Mouse (Mus musculus): ENCODE measurements at regions not wholly inside any gene's neighbourhood (a gene's known extent, or its start where the extent isn't known, plus 50 kb on each side); places are given as distances from the start of the nearest gene placed in this dataset.
"Not testable (repeated sequence)": the region's sequence is repeated elsewhere in the genome, so short reads cannot be mapped to it uniquely, and the experiment has no call there.

DNA sequence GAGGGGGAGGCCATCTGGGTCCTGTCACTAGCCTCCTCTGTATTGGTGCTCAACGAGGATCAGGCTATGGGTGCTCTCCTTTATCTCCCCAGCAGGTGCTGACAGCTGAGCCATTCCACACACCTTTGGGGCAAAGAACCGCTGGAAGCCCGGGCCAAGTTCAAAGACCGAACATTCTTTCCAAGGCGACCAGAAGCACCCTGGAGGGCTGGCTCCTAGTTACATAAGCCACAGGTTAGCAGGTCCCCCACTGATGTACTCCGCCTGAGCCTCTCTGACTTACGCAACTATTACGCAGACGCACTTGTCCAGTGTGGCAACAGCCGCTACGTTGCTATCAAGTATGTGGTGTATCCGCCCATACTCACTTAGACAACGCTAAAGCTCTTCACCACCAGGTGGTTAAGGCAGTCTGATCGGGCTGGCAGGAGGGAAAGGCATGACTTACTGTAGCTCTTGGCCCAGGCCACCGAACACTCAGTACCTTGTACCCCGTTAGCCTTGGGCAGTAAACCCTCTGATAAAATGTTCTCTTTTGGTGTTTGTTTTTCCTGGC lies 69.2 kb downstream of the Gm33543 start:
- no peak for DNase-seq (ENCODE audit: low spot score in 2 of 2)

DNA sequence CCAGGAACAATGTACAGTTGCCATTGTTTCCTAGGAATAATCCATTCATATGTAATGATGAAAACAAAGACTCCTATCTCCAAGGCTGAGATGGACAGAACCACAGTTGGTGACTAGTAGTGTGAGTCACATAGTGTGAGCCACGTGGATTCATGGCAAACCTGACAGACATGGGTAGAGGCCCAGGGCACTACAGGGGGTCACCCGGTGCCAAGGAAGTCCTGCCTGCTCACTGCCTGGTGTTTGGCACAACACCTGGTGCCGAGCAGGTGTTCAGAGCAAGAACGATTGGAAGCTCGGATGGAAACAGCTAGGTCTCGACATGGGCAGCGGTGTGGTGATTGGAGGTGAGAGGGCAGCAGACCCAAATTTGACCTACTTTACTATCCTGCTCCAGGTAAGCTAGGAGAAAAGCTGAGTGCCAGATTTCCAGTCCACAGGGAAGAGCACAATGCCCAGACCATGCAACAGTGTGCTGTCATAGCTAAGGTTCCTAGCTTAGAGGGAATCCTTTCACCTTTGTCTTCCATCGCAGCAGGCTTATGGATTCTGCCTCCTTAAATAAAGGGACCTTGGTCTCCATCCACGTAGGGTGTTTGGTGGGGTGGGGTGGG lies 69.8 kb downstream of the Gm33543 start:
- no peak for DNase-seq (ENCODE audit: low spot score in 2 of 2)

DNA sequence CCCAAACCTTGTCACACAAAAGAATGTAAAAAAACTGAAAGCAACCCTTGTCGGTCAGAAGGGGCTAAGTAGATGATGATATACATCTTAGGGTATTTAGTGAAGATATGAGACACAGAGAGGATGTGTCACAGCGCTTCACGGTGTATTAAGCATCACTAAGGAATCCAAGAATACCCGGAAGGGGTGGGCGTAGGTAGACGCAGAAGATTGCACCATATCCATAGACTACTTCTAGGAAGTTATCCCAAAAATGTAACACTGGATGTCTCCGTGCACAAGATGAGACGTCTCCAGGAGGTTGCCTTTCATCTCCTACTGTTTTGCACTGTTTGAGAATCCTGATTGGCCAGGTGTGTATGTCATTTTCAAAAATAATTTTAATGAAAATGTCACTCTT lies 73.8 kb downstream of the Gm33543 start:
- DNase-seq (ENCODE audit: low spot score in 2 of 2), result no peak

DNA sequence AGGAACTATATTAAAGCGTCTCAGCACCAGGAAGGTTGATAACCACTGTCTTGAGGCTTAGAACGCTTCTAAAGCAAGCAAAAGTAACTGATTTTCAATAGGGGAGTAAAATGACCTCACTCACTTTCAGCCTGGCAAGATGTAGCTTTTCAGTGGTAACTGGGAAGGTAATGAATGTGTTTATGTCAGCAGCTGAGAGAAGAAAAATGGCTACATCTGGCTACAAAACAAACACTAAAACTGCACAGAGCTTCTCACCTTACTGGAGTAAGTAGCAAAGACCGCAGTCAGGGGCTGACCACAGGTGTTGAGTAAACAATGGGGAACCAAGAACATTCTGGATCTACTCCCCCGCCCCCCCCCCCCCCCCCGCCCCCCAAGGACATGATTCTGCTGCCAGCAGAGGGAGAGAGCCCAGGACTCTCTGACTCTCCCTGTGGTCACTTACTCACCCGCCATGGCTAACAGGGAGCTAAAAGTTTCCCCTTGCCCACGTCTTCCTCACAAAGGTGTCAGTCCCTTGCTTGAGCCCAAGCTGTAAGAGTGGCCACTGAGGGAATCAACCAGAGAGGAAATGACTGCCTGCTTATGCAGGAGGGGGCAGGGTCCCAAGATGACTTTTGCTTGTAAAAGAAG lies 75.1 kb downstream of the Gm33543 start:
- no peak for DNase-seq (ENCODE audit: low spot score in 2 of 2)

DNA sequence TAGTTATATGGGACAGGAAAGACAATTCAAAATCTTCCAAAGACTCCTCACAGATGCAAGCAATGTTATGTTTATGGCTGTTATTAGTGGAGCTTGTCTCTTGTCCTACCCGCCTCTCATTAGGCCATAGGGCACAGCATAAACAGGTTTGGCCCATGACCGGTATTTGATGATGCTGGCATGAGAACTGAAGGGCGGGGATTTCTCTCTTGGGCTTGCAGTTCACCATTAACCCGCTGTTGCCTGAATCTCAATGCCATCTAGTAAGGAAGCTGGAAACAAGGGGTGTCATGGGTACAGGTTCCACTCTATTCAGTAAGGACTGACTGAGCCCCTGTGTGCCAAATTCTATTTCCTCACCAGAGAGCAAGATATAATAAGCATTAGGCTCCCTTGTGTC lies 78.6 kb downstream of the Gm33543 start:
- DNase-seq (ENCODE audit: low spot score in 2 of 2), result no peak

DNA sequence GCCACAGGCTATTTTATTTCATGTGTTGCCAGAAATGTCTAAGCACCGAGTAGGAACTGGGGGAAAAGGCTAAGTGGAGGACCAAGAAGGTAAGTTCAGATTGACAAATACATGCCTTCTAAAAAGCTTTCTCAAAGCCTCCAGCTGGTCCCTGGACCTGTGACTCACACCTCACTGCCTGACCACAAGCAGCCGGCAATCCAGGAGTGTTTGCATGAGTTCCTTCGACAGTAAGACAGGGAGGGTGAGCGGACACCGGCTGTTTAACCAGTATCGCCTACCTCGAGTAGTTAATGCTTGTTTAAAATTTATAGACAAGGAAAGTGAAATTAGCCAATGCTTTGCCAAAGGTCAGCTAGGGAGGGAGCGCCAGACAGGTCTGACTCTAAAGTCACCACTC lies 80.1 kb downstream of the Gm33543 start:
- no peak for DNase-seq (ENCODE audit: low spot score in 2 of 2)

DNA sequence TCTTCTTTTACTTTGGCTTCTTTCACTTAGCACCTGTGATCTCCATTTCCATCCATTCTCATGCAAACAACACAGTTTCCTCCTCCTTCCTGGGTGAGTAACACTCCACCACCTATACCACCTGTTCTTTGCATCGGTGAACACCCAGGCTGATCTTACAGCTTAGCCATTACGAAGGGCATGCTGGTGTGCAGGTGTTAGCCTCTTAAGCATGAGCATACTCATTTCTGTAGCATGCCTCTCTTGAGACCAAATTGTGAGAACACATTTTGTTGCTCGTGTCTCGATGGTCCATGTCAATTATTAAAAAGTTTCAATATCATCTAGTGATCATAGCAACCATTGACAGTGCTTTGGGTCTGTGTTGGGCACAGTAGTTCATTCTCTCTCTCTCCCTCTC lies 80.8 kb downstream of the Gm33543 start:
- no peak for DNase-seq (ENCODE audit: low spot score in 2 of 2)

DNA sequence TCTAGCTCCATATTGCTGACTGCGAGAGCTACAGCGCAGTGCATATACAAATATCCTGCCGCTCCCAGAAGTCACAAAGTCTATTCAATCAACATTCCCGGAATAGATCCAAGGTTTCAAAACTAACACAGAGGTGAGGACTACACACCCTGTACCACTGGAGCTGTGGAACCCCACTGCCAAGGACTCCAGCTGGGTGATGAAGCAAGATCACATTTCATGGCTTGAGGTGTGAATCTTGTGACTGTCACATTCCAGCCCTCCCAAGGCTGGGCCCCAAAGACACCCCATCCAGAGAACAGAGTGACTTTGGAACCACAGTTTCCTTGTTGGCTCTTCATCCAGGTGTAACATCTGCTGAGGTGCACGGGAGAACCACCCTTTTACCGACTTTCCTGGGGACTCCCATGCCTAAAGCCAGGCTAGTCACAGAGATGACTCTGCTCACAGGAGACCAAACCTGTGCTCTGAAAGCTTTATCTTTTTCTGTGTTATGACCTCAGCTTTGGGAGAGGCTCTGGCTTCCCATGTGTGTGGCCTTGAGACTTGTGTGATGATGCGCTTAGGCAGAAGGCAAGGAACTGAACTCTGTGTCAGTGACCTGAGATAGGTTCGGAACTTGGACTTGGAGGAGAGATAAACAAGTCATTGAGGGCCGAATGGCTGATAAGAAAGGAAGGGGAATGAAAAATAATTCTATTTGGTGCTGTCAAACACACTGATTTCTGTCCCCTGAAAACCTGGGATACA lies 82.4 kb downstream of the Gm33543 start:
- DNase-seq (ENCODE audit: low spot score in 2 of 2), result no peak

DNA sequence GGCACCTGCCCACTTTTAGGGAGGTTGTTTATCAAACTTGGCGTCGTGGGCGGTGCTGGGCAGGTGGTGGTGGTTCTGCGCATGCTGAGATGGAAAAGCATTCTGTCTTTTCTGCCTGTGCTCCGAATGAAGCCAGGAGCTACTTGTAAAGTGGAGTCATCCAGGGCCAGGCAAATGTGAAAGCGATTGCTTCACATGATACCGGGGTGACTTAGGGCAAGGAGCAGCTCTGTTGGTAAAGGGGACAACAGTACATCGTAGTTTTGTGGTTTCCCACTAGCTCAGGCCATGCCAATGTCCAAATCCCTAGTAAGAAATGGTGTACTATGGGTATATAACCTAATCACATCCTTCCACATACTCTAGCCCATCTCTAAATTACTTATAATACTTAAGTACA lies 84.5 kb downstream of the Gm33543 start:
- DNase-seq (ENCODE audit: low spot score in 2 of 2), result no peak

DNA sequence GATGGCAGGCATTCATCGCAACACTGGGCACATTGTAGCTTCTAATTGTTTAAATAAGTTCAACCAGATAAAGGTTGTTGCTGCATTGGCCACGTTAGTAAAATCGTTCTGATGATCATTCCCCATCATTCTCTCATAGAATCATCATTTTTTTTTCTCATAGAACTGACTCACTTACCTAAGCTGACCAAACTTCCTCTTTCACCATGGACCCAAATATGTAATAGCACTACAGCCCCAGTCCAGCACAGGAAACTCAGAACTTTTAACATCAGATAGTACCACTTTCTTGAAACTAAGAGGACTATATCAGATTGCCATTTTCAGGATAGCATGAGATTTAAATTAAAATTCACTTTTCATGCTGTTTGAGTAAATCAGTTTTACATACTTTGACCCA lies 82.2 kb upstream of the Anapc15-ps start:
- no peak for DNase-seq (ENCODE audit: low spot score in 2 of 2)

DNA sequence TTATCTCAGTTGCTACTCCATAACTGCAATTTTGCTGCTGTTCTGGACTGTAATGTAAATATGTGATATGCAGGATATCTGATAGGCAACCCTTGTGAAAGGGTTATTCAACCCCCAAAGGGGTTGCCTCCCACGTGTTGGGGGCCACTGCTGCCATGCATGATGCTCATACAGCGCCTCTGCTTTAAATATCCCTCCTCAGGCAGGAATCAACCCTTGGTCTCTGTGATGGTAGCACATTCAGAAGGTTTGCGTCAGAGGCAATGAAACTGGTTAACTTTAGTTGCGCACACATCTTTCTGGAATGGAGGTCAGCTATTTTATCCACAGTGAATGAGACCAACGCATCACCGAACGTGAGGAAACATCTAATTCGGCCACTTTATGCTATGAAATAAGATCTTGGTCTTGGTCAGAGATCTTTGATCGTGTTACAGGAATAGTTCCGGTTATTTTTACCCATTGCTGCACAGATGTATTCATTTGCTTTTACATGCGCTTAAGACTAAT lies 80.2 kb upstream of the Anapc15-ps start:
- DNase-seq (ENCODE audit: low spot score in 2 of 2), result no peak

DNA sequence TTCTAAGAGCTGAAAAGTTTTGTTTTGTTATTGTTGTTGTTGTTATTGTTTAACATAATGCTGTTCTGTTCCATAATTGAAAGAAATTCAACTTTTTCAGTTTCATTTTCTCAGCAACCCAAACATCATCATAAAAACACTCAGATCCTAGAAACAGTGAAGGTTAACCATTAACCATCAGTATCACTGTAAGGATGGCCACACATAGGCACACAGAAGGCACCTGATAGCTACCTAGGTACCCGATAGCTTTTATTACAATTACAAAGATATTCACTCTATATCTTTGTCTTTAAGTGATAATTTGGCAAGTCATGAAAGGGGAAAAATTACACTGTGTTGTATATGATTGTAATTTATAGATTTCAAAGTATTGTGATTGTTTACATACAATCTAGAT lies 75.1 kb upstream of the Anapc15-ps start:
- no peak for DNase-seq (ENCODE audit: low spot score in 2 of 2)

DNA sequence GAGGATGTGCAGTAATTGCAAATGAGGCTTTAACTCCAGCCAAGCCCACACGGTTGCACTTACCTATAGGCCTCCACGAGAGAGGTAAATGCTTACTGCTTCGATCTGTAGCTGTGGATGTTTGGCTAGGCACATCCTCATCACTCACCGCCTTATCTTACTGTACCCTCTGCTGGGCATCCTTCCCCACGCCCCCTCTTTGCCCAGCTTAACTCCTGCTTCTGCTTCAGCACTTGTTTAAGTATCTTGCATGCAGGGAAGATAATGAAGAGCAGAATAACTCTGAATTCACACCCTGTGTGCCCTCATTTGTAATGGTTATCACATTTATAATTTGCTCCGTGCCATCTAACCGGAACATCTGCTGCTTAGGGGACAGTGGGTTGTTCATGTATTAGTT lies 74.7 kb upstream of the Anapc15-ps start:
- DNase-seq (ENCODE audit: low spot score in 2 of 2), result no peak

DNA sequence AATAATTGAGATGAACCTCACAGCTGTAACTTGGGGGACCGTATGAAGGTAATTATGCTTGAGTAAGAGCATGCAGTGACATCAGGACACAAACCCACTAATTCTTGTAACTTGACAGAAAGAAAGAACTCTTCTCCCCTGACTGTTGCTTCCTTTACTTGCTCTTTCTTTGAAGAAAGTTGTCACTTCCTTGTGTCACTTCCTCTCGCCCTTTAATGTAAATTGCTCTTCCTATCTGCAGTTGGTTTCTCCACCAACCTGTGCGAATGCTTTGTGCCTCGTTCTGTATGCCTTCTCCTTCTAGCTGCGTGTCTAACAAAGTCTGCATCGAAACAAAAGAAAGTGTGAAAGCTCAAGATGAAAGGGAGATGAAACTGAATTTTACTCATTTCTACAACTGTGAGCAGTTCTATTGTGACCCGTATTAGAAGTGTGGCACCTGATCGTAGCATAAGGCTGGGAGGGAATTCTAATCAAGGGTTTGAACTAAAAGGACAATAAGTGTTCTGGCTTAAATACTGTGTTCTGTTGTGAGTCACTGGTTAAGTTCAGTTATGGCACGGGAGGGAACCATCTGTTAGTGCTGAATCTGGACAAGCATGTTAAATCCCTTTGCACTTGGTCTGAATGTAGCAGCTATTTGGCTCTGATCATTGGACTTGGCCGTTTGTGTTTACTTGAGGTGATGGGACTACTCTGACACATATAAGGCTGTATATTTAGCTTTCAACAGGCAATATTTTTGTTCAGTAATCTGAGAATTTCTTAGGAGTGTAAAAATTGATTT lies 72.8 kb upstream of the Anapc15-ps start:
- no peak for DNase-seq (ENCODE audit: low spot score in 2 of 2)

DNA sequence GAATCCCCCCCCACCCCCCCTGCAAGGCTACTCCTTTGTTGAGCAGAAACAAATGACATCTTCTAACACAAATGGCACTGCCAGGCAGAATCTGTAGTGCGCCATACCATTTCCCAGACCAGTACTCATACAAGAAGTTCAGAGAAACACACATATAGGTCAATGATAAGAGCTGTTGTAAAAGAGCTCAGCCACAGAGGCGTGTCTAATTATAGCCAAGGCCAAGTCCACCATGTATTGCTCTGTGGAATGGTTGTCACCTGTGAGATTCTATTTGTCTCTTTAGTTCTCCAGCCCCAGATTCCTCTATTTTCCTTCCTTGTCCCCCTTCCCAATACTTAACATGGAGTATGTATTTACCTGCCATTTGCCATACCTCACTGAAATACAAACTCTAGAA lies 72.0 kb upstream of the Anapc15-ps start:
- no peak for DNase-seq (ENCODE audit: low spot score in 2 of 2)

DNA sequence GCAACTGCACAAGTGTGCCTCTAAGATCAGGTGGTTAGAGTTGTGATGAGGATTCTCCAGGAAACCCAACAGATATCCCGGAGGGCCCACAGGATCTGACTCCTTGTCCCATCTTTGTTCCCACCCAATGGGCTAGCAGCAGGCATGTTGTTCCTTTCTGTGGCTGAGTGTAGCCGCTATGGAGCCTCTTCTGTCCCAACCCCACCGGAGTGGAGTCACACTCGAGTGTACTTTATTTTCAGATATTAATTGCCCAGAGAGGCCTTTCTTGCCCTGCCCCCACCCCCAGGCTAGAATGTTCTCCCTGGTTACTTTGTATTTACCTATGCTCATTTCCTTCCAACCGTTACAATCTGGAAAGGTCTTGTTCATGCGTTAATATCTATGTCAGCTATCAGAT lies 70.4 kb upstream of the Anapc15-ps start:
- DNase-seq (ENCODE audit: low spot score in 2 of 2), result no peak

DNA sequence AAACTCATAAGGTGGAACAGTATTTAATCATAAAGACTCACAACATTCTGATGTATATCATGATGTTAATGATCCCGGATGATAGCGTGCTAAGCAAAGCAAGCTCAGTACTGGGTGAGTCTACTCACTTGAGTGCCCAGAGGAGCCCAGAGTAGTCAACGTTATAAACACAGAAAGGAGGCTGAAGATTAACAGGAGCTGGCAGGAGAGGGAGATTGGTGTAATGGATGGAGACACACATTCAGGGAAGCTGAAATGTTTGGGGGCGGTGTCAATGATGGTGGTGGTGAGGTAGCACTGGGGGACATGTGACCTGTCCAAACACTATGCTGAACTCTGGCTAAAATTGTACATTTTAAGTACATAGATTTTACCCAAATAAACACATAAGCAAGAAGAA lies 66.2 kb upstream of the Anapc15-ps start:
- DNase-seq (ENCODE audit: low spot score in 2 of 2), result no peak

DNA sequence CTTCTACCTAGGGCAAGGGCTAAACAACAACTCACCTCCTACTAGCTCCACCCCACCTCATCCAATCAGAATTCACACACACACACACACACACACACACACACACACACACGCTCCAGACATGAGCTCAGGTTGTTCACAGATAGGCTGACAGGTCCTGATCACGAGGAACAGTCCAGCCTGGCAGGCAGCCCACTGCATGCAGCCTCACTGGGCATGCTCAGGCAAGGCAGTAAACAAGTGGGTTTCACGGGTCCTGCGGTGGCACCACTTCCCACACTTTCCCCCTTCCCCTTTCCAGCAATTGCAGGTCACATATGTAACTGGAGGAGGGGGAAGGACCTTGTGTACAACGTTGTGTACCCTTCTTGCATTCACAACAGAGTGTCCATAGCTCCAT lies 63.5 kb upstream of the Anapc15-ps start:
- DNase-seq (ENCODE audit: low spot score in 2 of 2), result not testable (repeated sequence)

DNA sequence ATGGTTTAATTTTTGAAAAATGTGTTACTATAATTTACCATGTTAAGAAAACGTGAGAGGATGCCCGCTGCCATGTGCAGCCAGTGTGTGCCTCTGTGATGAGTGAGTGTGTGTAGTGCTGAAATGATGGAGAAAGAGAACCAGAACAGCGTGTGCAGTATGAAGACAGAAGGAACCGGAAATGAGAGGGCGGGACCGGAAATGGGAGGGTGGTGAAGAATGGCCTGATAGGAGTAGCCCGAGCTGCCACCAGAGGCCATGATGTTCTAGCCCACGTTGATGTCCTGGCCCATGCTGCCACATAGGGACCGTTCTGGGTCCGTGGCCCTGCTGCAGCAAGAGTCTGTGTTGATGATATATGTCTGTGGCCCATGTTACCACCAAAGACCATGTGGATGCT lies 57.8 kb upstream of the Anapc15-ps start:
- no peak for DNase-seq (ENCODE audit: low spot score in 2 of 2)

DNA sequence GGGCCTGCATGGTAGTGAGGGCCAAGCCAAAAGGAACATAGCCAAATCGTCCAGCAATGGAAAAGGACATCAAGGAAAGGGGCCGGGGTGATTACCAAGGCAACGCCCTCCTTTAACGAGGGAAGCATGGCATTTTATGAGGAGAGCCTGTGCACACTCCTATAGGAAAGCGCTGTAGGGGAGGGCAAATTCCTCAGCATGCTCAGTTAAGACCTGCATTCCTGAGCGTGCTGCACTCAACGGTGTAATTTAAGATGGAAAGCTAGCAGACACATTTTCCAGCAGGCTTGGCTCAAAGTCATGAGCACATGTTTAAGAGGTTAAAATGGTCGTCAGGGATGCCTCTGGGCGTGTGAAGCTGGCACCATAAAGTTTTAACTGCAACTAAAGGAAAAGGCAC lies 56.6 kb upstream of the Anapc15-ps start:
- no peak for DNase-seq (ENCODE audit: low spot score in 2 of 2)

DNA sequence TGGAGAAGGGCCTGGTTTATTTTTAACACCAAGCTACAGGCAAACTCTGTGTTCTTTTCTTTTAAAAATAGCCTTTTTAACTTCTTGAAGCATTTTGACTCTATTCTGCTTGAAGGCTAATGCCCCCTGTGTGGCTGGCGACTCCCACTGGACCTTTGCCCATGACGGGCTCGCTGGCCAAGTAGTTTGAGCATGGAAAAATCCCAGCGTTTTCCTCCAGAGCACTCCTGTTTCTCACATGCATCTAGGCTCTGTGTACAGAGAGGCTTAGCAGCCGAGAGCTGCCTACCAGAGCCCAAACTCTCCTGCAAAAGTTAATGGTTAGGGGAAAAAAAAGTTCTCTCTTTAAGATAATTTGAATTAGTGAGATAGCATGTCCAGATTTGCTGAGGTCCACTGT lies 52.7 kb upstream of the Anapc15-ps start:
- DNase-seq (ENCODE audit: low spot score in 2 of 2), result peak; percentile 63 to 77

DNA sequence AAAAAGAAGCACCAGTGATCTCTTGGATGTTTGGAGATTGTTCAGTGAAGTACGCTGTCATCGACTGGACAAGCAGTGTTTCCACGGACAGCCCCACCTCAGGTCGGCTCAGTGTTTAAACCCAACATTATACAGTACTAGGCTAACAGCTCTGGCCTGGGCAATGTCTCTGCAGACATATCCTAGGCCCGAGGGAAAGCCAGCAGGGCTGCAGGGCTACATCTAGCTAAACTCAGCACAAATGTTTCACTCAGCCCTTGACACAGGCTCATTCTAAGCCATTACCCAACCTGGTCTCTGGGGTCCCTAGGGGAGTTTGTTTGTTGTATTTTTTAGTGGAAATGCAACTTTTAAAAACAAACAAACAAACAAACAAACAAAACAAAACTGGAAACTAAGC lies 52.1 kb upstream of the Anapc15-ps start:
- no peak for DNase-seq (ENCODE audit: low spot score in 2 of 2)
